Mouse (Mus musculus): ENCODE measurements around the gene 5730596B20Rik.

5730596B20Rik gene

DNA sequence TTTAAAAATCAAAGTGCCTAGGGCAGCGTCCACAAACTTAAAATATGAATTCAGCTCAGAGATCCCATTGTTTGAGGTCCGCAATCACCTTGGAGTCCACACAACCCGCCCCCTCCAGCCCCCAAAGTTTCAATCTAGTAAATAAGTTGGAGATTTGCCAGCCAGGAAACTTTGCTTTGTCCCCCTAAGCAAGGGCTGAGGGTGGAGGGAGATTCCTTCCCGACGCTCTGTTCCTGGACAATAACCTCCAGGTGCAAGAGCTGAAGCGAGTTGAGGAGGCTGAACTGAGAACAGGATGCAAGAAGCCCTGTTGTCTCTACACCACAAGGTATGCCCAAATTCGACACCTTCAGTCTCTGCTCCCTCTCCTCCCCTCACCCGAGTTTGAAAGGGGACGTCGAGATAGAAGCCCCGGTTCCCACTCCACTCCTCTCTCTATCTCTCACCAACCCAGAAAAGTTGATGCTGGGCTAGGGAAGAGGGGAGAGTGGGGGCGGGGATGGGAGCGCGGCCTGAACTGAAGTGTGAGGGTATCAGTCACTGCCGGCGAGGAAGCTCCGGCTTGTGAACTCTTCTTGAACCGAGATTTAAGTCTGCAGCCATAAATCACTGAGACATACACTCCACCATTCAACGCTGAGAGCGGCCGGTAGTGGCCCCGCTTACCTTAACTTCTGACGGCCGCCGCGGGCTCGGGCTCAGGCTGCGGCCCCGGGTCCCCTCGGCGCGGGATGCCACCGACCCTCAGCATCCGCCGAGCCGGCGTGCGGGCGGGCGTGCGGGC lies 2.1 kb upstream of the 5730596B20Rik start:
- DNase-seq (ENCODE audit: extremely low spot score, low read depth, low spot score), result no peak

DNA sequence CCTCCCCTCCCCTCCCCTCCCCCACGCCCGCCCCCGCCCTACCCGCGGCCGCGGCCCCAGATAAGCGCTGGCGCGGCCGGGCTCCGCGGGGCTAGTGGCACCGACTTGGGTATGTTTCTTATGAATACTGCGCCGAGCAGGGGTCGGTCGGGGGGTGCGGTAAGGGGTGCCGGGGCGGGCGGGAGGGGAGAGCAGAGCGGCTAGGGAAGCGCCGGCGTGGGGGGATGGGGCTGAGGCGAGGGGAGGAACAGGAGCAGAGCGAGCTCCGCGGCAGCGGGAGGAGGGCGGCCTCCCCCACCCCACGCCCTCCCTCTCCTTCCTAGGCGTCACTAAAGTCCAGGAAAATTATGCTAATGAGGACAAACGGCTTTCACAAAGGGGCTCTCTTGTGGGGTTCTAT lies 1.4 kb upstream of the 5730596B20Rik start:
- no peak for DNase-seq (ENCODE audit: extremely low spot score, low read depth, low spot score)

- DNase-seq (ENCODE audit: extremely low spot score, low read depth, low spot score), result no peak
Observed at GRCm38 (mm10) chr6:52176391-52176790, 907 bp upstream of the 5730596B20Rik start.

GRCm38 (mm10) chr6:52177806-52178205 lies 508 bp downstream of the 5730596B20Rik start:
- no peak for DNase-seq (ENCODE audit: extremely low spot score, low read depth, low spot score)

- no peak for DNase-seq (ENCODE audit: extremely low spot score, low read depth, low spot score)
Observed at GRCm38 (mm10) chr6:52178918-52179665, 1.8 kb downstream of the 5730596B20Rik start.

- no peak for DNase-seq (ENCODE audit: extremely low spot score, low read depth, low spot score)
Observed at GRCm38 (mm10) chr6:52179690-52180089, 2.4 kb downstream of the 5730596B20Rik start.

DNA sequence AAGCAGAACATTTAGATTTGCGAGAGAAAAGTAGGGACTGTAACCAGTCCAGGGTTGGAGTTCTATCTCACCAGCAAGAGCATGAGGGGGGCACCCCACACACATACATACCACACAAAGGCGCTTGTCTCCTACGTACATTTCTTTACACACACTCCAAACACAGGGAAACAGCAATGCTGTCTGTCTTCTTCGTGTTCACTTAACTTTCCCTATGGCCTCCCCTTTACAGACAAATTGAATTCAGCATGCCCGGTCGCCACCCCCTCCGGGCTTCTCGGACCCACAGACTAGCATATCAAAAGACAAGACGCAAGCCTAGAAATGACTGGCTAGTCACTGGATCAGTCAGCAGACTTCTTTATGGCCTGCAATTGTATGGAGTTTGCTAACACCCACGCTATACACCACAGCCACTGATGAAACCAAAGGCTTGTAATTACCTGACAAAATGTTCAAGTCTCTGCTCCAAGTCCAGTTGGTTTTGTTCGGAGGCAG lies 3.0 kb downstream of the 5730596B20Rik start:
- no peak for DNase-seq (ENCODE audit: extremely low spot score, low read depth, low spot score)

DNA sequence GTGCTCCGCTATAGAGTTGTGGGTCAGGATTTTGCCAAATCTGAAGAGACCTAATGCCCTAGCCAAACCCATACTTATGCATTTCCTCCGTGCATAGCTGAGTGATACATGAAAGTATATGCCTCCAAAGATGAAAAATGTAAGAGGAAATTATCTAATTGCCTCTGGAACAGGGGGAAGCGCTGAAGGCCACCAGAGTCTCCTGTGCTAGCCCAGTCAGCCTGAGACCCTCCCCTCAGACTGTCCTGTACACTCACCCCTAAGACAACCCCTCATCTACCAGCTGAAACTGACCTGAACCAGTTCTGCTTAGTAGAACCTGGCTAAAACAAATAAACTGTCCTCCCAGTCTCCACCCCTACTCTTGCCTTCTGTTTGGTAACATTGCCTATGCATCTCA lies 3.4 kb downstream of the 5730596B20Rik start:
- DNase-seq (ENCODE audit: extremely low spot score, low read depth, low spot score), result no peak

DNA sequence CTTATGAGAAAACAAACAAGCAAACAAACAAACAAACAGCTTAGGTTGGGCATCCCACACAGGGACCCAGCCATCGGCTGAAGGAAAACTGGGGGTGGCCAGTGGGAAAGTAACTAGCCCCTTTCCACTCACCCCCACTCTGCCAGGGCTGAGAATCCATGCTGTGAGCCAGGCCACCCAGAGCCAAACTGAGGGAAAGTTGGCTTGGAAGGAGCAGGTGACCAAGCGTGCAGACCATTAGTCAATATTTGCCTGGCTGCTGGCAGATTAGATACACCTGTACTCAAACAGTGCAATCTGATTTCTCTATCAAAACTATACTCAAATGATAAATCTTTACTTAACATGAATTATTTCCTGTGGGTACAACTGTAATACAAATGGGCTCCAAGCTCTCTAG lies 4.7 kb downstream of the 5730596B20Rik start:
- no peak for DNase-seq (ENCODE audit: extremely low spot score, low read depth, low spot score)

GRCm38 (mm10) chr6:52182793-52183192 lies 5.5 kb downstream of the 5730596B20Rik start:
- DNase-seq (ENCODE audit: extremely low spot score, low read depth, low spot score), result no peak

GRCm38 (mm10) chr6:52183311-52184080 lies 6.2 kb downstream of the 5730596B20Rik start:
- no peak for DNase-seq (ENCODE audit: extremely low spot score, low read depth, low spot score)

DNA sequence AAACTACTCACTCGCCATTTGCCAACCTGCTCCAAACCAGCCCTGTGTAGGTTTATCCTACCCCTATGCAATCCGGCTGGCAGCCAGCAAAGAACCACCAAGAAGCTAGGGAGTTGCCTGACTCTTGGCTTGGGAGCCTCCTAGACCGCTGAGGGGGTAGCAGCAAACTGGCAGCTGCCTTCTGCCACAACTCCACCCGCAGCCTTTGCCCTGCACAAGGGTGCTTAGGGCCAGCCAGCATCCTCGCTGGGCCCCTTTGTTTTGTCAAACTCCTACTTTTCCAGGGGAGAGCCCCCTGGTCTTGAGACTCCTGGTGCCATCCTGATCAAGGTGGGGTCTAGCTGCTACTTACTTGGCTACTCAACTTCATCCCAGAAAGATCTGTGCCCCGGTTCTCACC lies 7.4 kb downstream of the 5730596B20Rik start:
- DNase-seq (ENCODE audit: extremely low spot score, low read depth, low spot score), result no peak

- no peak for DNase-seq (ENCODE audit: extremely low spot score, low read depth, low spot score)
Observed at GRCm38 (mm10) chr6:52185222-52185621, 7.9 kb downstream of the 5730596B20Rik start.

DNA sequence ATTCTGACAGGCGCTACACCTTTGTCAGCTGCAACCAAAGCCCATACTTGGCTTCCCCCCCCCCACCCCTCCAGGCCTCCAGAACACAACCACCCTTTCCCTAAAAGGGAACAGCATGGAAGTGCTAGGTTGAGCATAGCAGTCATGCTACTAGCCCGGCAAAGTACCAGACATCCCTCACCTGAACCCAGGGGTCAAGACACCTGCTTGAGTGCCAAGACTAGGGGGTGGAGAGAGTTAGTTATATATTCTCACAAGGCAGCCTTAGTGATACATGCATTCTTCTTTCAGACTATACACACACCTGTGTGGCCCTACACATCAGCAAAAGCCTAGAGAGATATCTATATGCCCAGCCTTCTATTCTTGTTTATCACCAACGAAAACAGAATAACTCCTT lies 8.5 kb downstream of the 5730596B20Rik start:
- no peak for DNase-seq (ENCODE audit: extremely low spot score, low read depth, low spot score)

- no peak for DNase-seq (ENCODE audit: extremely low spot score, low read depth, low spot score)
Observed at GRCm38 (mm10) chr6:52186500-52186899, 9.2 kb downstream of the 5730596B20Rik start.

- DNase-seq (ENCODE audit: extremely low spot score, low read depth, low spot score), result no peak
Observed at GRCm38 (mm10) chr6:52189172-52189591, 11.9 kb downstream of the 5730596B20Rik start.

- no peak for DNase-seq (ENCODE audit: extremely low spot score, low read depth, low spot score)
Observed at GRCm38 (mm10) chr6:52189909-52190308, 12.6 kb downstream of the 5730596B20Rik start.

GRCm38 (mm10) chr6:52190410-52190809 lies 13.1 kb downstream of the 5730596B20Rik start:
- DNase-seq (ENCODE audit: extremely low spot score, low read depth, low spot score), result no peak

- no peak for DNase-seq (ENCODE audit: extremely low spot score, low read depth, low spot score)
Observed at GRCm38 (mm10) chr6:52190906-52191810, 13.9 kb downstream of the 5730596B20Rik start, which contains the start of gene Hoxa4. Gene Hoxa4, minus strand, starts transcription at chr6:52191753.

DNA sequence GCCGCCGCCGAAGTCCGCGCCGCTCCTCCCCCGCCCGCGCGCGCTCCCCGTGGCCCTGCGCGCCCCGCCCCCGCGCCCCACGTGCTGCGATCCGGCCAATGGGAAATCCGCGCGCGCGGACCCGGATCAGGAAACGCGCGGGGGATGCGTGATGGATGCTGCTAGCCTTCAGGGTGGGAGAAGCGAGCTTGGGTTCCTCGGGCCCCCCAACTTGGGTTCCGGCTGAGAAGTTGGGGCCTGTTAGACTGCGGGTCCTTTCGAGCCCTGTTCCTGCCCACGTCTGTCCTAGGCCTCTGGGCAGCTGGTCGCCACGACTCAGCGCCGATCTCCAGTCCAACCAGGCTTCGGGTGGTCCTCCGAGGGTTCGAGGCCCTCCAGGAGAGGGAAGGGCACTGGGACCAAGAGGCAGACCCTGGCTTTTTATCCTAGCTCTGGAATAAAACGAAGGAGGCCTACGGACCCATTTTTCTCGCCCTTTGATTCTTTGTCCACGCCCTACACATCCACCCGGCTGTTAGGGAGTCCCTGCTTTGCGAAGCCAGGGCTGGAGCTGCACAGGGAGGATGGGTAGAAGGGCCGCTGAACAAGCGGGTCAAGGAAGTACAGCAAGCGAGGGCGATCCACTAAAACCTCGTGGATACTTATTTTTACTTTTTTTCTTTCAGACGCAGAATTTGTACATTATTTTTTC lies 14.7 kb downstream of the 5730596B20Rik start:
- DNase-seq (ENCODE audit: extremely low spot score, low read depth, low spot score), result no peak

Data from hindlimb bud, embryonic 11.5 days (tissue).